Mouse (Mus musculus) left cerebral cortex, postnatal 4 days (tissue): Measurements from ENCODE around the gene Capn5. TPM values are rescaled to one million over a fixed set of nuclear protein-coding genes. Genes with fewer than 3 reads are reported as not detected.

ENCODE experiments used
- total RNA-seq, 2 experiments: library from RNA; stranded (reverse); gene quantifications; 2 replicates each; pipeline ENCODE4 v1.2.3; 2021

The Capn5 gene
- total RNA-seq, 2 experiments from 2014 or later, result 51.0 to 52.2 TPM

Other genes starting within 250 kb of the Capn5 start
- 10 to 100 TPM; 17.8 to 18.7 TPM for gene Myo7a, start 58.8 kb downstream of the Capn5 start, total RNA-seq
- gene Omp, start 32.8 kb downstream of the Capn5 start, total RNA-seq, result 1 to 10 TPM; 1.4 to 2.1 TPM
- under 1 TPM; 0.16 to 0.28 TPM for gene B3gnt6, start 21.2 kb upstream of the Capn5 start, total RNA-seq
- 10 to 100 TPM; 10.1 to 10.6 TPM for gene Acer3, start 142.9 kb upstream of the Capn5 start, total RNA-seq
- gene Tsku, start 183.1 kb upstream of the Capn5 start, total RNA-seq, result 10 to 100 TPM; 11.5 TPM